8 mouse cellular contexts compared by ENCODE assay signal in the genomic region with DNA sequence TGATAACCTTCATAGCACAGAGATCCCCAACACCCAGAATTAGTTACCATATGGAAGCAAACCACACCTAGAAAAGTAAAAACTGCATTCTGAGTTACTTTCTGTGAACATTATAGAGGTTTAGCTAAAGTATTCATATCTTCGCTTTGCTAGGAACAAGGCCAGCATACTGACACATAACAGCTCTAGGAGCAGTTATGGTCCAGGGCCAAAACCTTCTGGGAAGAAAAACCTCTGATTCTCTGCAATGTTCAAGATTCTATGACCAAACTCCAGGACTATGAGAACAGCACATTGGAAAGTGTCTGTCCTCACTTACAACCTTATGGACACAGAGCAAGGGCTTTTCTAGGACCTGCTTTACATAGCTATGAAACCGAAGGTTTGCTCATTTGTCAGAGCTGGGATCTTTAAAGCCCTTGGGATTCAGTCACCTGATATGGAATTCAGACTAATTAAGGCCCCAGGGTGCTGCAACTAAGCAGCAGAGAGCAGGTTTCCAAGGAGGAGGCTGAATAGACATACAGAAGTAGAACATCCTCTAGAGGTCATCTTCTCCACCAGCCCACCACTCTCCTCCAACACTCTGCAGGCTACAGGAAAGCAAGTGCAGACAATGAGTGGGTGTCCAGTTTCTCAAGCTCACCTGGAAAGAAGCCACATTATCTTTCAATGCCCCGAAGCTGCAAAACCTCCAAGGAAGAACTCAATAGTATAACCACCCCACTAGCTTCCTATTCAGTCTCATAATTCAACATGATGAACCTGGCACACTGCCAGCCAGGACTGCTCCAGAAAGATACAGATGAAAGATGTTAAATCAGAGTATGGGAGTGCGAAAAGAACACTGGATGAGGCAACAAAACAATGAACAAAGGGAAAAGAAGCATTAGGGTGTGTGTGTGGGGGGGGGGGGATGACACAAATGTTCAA. TPM values are rescaled to one million over a fixed set of nuclear protein-coding genes. Genes with fewer than 3 reads are reported as not detected.
DNase-seq lines count a peak whose midpoint lies in the region.

No protein-coding gene starts in this region.

- intact Hi-C loops in gastrocnemius, postnatal 36 days (cut with DNase I): no loop called here
- intact Hi-C loops in left cerebral cortex, postnatal 4 days (cut with DNase I): no loop called here

- peak; percentile 40 for DNase-seq in gastrocnemius, postnatal 10 days
- no peak for DNase-seq in gastrocnemius, postnatal 36 days
- DNase-seq in left cerebral cortex, postnatal 4 days: peak; percentile 29
- DNase-seq in left cerebral cortex, adult 9 months (ENCODE audit: low spot score in 2 of 2): no peak
- peak; percentile 78 for DNase-seq in NIH3T3 (ENCODE audit: low read depth)
- peak; percentile 52 to 58 for DNase-seq in cerebellum, postnatal 14 days
- DNase-seq in thymus, postnatal 36 days: no peak
- no peak for DNase-seq in layer of hippocampus, adult 9-10 months (ENCODE audit: low spot score)

RNA-seq across cellular contexts. Expression of gene Srgap2, which starts 32.9 kb away (rescaled TPM):
- total RNA-seq in gastrocnemius, postnatal 10 days (2021): 10 to 100 TPM; 43.7 to 53.7 TPM
- total RNA-seq in gastrocnemius, postnatal 36 days (2021): 10 to 100 TPM; 10.3 to 10.5 TPM
- total RNA-seq in left cerebral cortex, postnatal 4 days (2021): 100 to 1,000 TPM; 175 to 199 TPM

RNA-seq across cellular contexts. Expression of gene Fam72a, which starts 33.5 kb away (rescaled TPM):
- total RNA-seq in gastrocnemius, postnatal 10 days (2021): 1 to 10 TPM; 1.0 to 1.4 TPM
- total RNA-seq in gastrocnemius, postnatal 36 days (2021): under 1 TPM; 0.26 to 0.44 TPM
- total RNA-seq in left cerebral cortex, postnatal 4 days (2021): 1 to 10 TPM; 1.2 TPM

Comparison
In these comparisons a context has a peak if more than half of its experiments do, and no peak if none do; other contexts are left out.
1. DNase-seq: peak in gastrocnemius, postnatal 10 days (single experiment), left cerebral cortex, postnatal 4 days (single experiment), NIH3T3 (single experiment) and cerebellum, postnatal 14 days (2 of 2); none in gastrocnemius, postnatal 36 days (0 of 2), left cerebral cortex, adult 9 months (0 of 2), thymus, postnatal 36 days (0 of 2) and layer of hippocampus, adult 9-10 months (single experiment).